Mouse (Mus musculus) hindbrain, embryonic 15.5 days (tissue): ENCODE results near the gene Slc7a5. TPM values are rescaled to one million over a fixed set of nuclear protein-coding genes. Genes with fewer than 3 reads are reported as not detected.

Experiments used
- ATAC-seq: fragments of 200-750 bp; cut with Nextera tagmentation; 2 replicates; pipeline ENCODE4 v1.8.0; 2017; ENCODE audit warnings: low read depth, moderate number of reproducible peaks, moderate TSS enrichment; ENCODE audit not compliant: low FRiP score
- H3K27ac ChIP-seq: fragments of 300-500 bp; sonication (generic); replicated peaks from 2 replicates; pipeline ENCODE4 v1.5.1; 2015; ENCODE audit warnings: mild to moderate bottlenecking, inconsistent platforms
- H3K27me3 ChIP-seq: fragments of 300-500 bp; sonication (generic); 2 replicates; pipeline ENCODE4 v1.6.1; 2015; ENCODE audit warnings: control low read depth, inconsistent platforms
- H3K36me3 ChIP-seq: fragments of 300-500 bp; sonication (generic); 2 replicates; pipeline ENCODE4 v1.6.1; 2015; ENCODE audit warnings: control low read depth, inconsistent platforms
- H3K4me1 ChIP-seq: fragments of 300-500 bp; sonication (generic); replicated peaks from 2 replicates; pipeline ENCODE4 v1.6.1; 2015; ENCODE audit warnings: control low read depth, inconsistent platforms
- H3K4me2 ChIP-seq: fragments of 300-500 bp; sonication (generic); 2 replicates; pipeline ENCODE4 v1.6.1; 2015; ENCODE audit warnings: moderate library complexity, mild to moderate bottlenecking, inconsistent platforms
- H3K4me3 ChIP-seq: fragments of 300-500 bp; sonication (generic); 2 replicates; pipeline ENCODE4 v1.5.1; 2015; ENCODE audit warnings: mild to moderate bottlenecking, inconsistent platforms
- H3K9ac ChIP-seq: fragments of 300-500 bp; sonication (generic); 2 replicates; pipeline ENCODE4 v1.6.1; 2015; ENCODE audit warnings: inconsistent platforms
- H3K9me3 ChIP-seq: fragments of 300-500 bp; sonication (generic); 2 replicates; pipeline ENCODE4 v1.6.1; 2016; ENCODE audit warnings: control low read depth, inconsistent platforms
- WGBS: fragments of 180-500 bp; shearing (Covaris S2); methylation state at CpG from one replicate; pipeline ENCODE4 v1.1.7; 2015; 5-methylcytosine and 5-hydroxymethylcytosine counted together
- polyA plus RNA-seq: library from polyadenylated mRNA; unstranded; fragments of >200 nt; fragmentation: Nextera tagmentation; extraction: Ambion mirVana; gene quantifications from 2 replicates; pipeline ENCODE4 v1.2.1, GENCODE M21; 2015

Slc7a5 gene
- polyA plus RNA-seq, 1 experiment from 2014 or later: 59.2 TPM

GRCm38 (mm10) chr8:121948321-121949145, 41.0 kb upstream of the Slc7a5 start:
- H3K4me1 ChIP-seq: peaks cover 48% of the 10 kb centered on the region
- H3K9me3 ChIP-seq: no peaks in the 10 kb centered on the region
- ATAC-seq: no peak
- H3K36me3 ChIP-seq: no peaks in the 10 kb centered on the region
- WGBS: 60% methylated on average over 19 of the region's 19 CpGs
- H3K27me3 ChIP-seq: no peaks in the 10 kb centered on the region
- peak overlapping the region; percentile 39 for H3K4me3 ChIP-seq
- peak overlapping the region; percentile 79 for H3K27ac ChIP-seq
- peak overlapping the region; percentile 75 for H3K4me2 ChIP-seq
- peak overlapping the region; percentile 55 for H3K9ac ChIP-seq

GRCm38 (mm10) chr8:121947753-121948141, 40.3 kb upstream of the Slc7a5 start:
- no peak for ATAC-seq
- Histone ChIP-seq H3K36me3 (no peaks in the 10 kb centered on the region), H3K9ac (peak overlapping the region; percentile 55), H3K4me3 (peak overlapping the region; percentile 39), H3K27ac (peak overlapping the region; percentile 79), H3K4me2 (peak overlapping the region; percentile 75), H3K4me1 (peaks cover 44% of the 10 kb centered on the region), H3K9me3 (no peaks in the 10 kb centered on the region), H3K27me3 (no peaks in the 10 kb centered on the region)
- under 1% methylated on average over 18 of the region's 18 CpGs for WGBS

- H3K27ac ChIP-seq: peak overlapping the region; percentile 79
- peak overlapping the region; percentile 75 for H3K4me2 ChIP-seq
- WGBS: 28% methylated on average over 19 of the region's 19 CpGs
- peaks cover 38% of the 10 kb centered on the region for H3K4me1 ChIP-seq
- no peaks in the 10 kb centered on the region for H3K36me3 ChIP-seq
- H3K9ac ChIP-seq: 0 out of 2 replicates have a peak overlapping the region, but pooled peaks have one; percentile 55
- H3K9me3 ChIP-seq: no peaks in the 10 kb centered on the region
- no peak for ATAC-seq
- no peaks in the 10 kb centered on the region for H3K27me3 ChIP-seq
- H3K4me3 ChIP-seq: peak overlapping the region; percentile 39
Measured at GRCm38 (mm10) chr8:121947047-121947752, 39.7 kb upstream of the Slc7a5 start.

- ATAC-seq: no peak
- Histone ChIP-seq H3K4me3 (no peak overlapping the region), H3K27ac (no peak overlapping the region), H3K4me1 (peaks cover 30% of the 10 kb centered on the region), H3K9ac (no peak overlapping the region), H3K36me3 (no peaks in the 10 kb centered on the region), H3K27me3 (no peaks in the 10 kb centered on the region), H3K9me3 (no peaks in the 10 kb centered on the region), H3K4me2 (no peak overlapping the region)
- WGBS: 82% methylated on average over 7 of the region's 7 CpGs
Measured at GRCm38 (mm10) chr8:121946351-121946750, 38.9 kb upstream of the Slc7a5 start.

GRCm38 (mm10) chr8:121944831-121945230, 37.3 kb upstream of the Slc7a5 start, which contains the start of gene Car5a:
Gene Car5a (minus strand): TSS chr8:121944904.
- no peak for ATAC-seq

GRCm38 (mm10) chr8:121943716-121944115, 36.2 kb upstream of the Slc7a5 start:
- Histone ChIP-seq H3K27me3 (no peaks in the 10 kb centered on the region), H3K36me3 (no peaks in the 10 kb centered on the region), H3K4me2 (no peak overlapping the region), H3K27ac (no peak overlapping the region), H3K4me1 (peaks cover 19% of the 10 kb centered on the region), H3K4me3 (no peak overlapping the region), H3K9ac (no peak overlapping the region), H3K9me3 (no peaks in the 10 kb centered on the region)
- 85% methylated on average over 8 of the region's 8 CpGs for WGBS
- no peak for ATAC-seq

More at GRCm38 (mm10) chr8:121944831-121945230, 37.3 kb upstream of the Slc7a5 start, which contains the start of gene Car5a:
- no peaks in the 10 kb centered on the region for H3K36me3 ChIP-seq
- peaks cover 28% of the 10 kb centered on the region for H3K4me1 ChIP-seq
- H3K9me3 ChIP-seq: no peaks in the 10 kb centered on the region
- H3K4me2 ChIP-seq: no peak within 1 kb of the TSS
- no peak within 1 kb of the TSS for H3K27ac ChIP-seq
- no peak within 1 kb of the TSS for H3K4me3 ChIP-seq
- H3K27me3 ChIP-seq: no peaks in the 10 kb centered on the region
- no peak within 1 kb of the TSS for H3K9ac ChIP-seq

- Histone ChIP-seq H3K9ac (no peak overlapping the region), H3K4me3 (no peak overlapping the region), H3K36me3 (no peaks in the 10 kb centered on the region), H3K4me2 (no peak overlapping the region), H3K4me1 (peaks cover 13% of the 10 kb centered on the region), H3K9me3 (no peaks in the 10 kb centered on the region), H3K27me3 (no peaks in the 10 kb centered on the region), H3K27ac (no peak overlapping the region)
- 51% methylated on average over 2 of the region's 2 CpGs for WGBS
- ATAC-seq: no peak
Measured at GRCm38 (mm10) chr8:121943057-121943540, 35.6 kb upstream of the Slc7a5 start.

- Histone ChIP-seq H3K9me3 (no peaks in the 10 kb centered on the region), H3K4me1 (peaks cover 26% of the 10 kb centered on the region), H3K27ac (no peak overlapping the region), H3K4me2 (no peak overlapping the region), H3K27me3 (no peaks in the 10 kb centered on the region), H3K9ac (no peak overlapping the region), H3K4me3 (no peak overlapping the region), H3K36me3 (no peaks in the 10 kb centered on the region)
- WGBS: 89% methylated on average over 7 of the region's 7 CpGs
- ATAC-seq: no peak
Measured at GRCm38 (mm10) chr8:121938732-121939131, 31.2 kb upstream of the Slc7a5 start.

GRCm38 (mm10) chr8:121936391-121936790, 28.9 kb upstream of the Slc7a5 start:
- no peaks in the 10 kb centered on the region for H3K27me3 ChIP-seq
- H3K36me3 ChIP-seq: no peaks in the 10 kb centered on the region
- no peaks in the 10 kb centered on the region for H3K9me3 ChIP-seq
- peaks cover 26% of the 10 kb centered on the region for H3K4me1 ChIP-seq
- no peak overlapping the region for H3K4me3 ChIP-seq
- peak overlapping the region; percentile 85; the same call in 1 of the 2 replicates for H3K27ac ChIP-seq
- WGBS: 64% methylated on average over 14 of the region's 14 CpGs
- H3K9ac ChIP-seq: no peak overlapping the region
- no peak overlapping the region for H3K4me2 ChIP-seq
- ATAC-seq: no peak

- Histone ChIP-seq H3K9me3 (no peaks in the 10 kb centered on the region), H3K27ac (peak overlapping the region; percentile 85), H3K36me3 (no peaks in the 10 kb centered on the region), H3K4me3 (no peak overlapping the region), H3K9ac (no peak overlapping the region), H3K4me2 (peak overlapping the region; percentile 19), H3K27me3 (no peaks in the 10 kb centered on the region), H3K4me1 (peaks cover 26% of the 10 kb centered on the region)
- peak; percentile 91 for ATAC-seq
- 31% methylated on average over 12 of the region's 12 CpGs for WGBS
Measured at GRCm38 (mm10) chr8:121935341-121936294, 28.1 kb upstream of the Slc7a5 start.

GRCm38 (mm10) chr8:121934923-121935322, 27.4 kb upstream of the Slc7a5 start:
- H3K9ac ChIP-seq: no peak overlapping the region
- no peak overlapping the region for H3K4me2 ChIP-seq
- H3K4me3 ChIP-seq: no peak overlapping the region
- peaks cover 26% of the 10 kb centered on the region for H3K4me1 ChIP-seq
- peak overlapping the region; percentile 85 for H3K27ac ChIP-seq
- no peaks in the 10 kb centered on the region for H3K9me3 ChIP-seq
- no peaks in the 10 kb centered on the region for H3K27me3 ChIP-seq
- H3K36me3 ChIP-seq: no peaks in the 10 kb centered on the region
- ATAC-seq: 0 out of 2 replicates have a peak, but pooled peaks have one; percentile 21
